Mouse (Mus musculus) heart, adult 2 months (tissue): ENCODE measurements at regions not wholly inside any gene's neighbourhood (a gene's known extent, or its start where the extent isn't known, plus 50 kb on each side); places are given as distances from the start of the nearest gene placed in this dataset.

ENCODE experiments used
- CTCF ChIP-seq: fragments of 200-600 bp; IDR thresholded peaks from 2 replicates; pipeline ENCODE4 v1.8.1; 2022; ENCODE audit warnings: antibody characterized with exemption, mild to moderate bottlenecking, moderate library complexity
- EP300 ChIP-seq: fragments of 200-500 bp; IDR thresholded peaks from 2 replicates; pipeline ENCODE4 v1.6.1; 2011; ENCODE audit warnings: low read depth, low read length, control low read depth; ENCODE audit not compliant: insufficient read depth
- POLR2A ChIP-seq: fragments of 200-500 bp; IDR thresholded peaks from 2 replicates; pipeline ENCODE4 v1.6.1; 2011; ENCODE audit warnings: mild to moderate bottlenecking, low read depth, low read length, control low read depth; ENCODE audit not compliant: insufficient read depth

DNA sequence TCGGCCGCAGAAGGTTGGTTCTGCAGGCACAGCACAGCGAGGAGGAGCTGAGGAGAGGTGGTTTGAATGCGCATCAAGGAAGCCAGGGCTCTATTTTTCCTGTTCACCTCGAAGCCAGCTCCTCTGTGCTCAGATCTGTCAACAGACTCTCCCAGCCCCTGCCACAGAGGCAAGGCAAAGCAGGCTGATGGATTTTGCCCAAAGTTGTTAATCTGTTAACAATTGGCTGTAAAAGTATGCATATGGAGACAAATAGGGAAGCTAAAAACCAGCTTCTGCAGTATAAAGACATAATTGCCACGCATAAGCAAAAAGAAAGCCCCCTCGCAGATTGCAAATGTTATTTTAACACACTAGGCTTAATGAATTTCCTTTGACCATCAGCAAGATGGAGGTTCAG, 343.3 kb upstream of the Kif2a start:
- TF ChIP-seq EP300 (no peak), POLR2A (no peak), CTCF (no peak)
